In the genomic region with DNA sequence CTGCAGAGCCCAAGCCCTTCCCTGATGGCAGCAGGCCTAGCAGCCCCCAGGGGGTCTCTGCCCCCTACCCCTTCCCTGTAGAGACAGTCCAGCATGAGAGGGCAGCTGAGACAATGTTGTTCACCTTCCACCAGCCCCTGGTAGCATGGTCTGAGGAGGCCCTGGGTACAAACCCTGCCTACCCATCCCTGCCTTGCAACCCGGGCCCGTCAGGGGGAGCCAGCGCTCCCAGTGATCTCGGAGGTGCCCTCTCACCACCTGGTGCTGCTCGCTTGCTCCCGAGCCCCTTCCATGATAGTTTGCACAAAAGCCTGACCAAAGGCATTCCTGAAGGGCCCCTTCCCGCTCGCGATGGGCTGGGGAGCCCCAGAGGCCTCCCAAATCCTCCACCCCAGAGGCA, we compare ENCODE assay signal across 30 mouse cellular contexts. TPM values are rescaled to one million over a fixed set of nuclear protein-coding genes. Genes with fewer than 3 reads are reported as not detected.
A peak's percentile ranks its signal among the peaks of the same experiment; 100 is the strongest.
DNase-seq lines count a peak whose midpoint lies in the region; ATAC-seq and TF ChIP-seq lines count a peak whose summit lies in the region.
"Had no signal": no experiment of that assay in that cellular context is flagged by ENCODE, and none has a peak within 500 bp of the region (broad histone marks: within the 10 kb centered on the region; RNA-seq: fewer than 3 reads in every experiment).

No protein-coding gene starts in this region.

- DNase-seq in cerebellum, adult 11-12 months, result peak; percentile 26
- DNase-seq in cerebellum, postnatal 36 days, result no peak
- no peak for DNase-seq in lung, embryonic 14.5 days
- no peak for DNase-seq in lung, postnatal 14 days
- DNase-seq in spleen, postnatal 10 days (ENCODE audit: low spot score in 2 of 2), result peak; percentile 11 to 26
- DNase-seq in spleen, postnatal 14 days (ENCODE audit: low spot score in 2 of 2), result no peak
- DNase-seq in limb, embryonic 10.5 days (ENCODE audit: low spot score), result no peak
- no peak for DNase-seq in gastrocnemius, postnatal 10 days
- DNase-seq: adrenal gland, adult 8-10 months; adrenal gland, postnatal 25 days; B cell, adult 2 months; cerebellum, adult 11 months; cerebellum, adult 8-10 months; gastrocnemius, postnatal 14 days; heart, adult 11 months; heart, postnatal 10 days; heart, postnatal 36 days had no signal

- no peaks in the 10 kb centered on the region for H3K9me3 ChIP-seq in lung, embryonic 14.5 days (ENCODE audit: low read depth, low read length)
- H3K9me3 ChIP-seq in limb, embryonic 10.5 days (replicated peaks), result no peaks in the 10 kb centered on the region
- H3K9me3 ChIP-seq: embryonic facial prominence, embryonic 12.5 days; embryonic facial prominence, embryonic 15.5 days; forebrain, embryonic 12.5 days; G1E; heart, embryonic 12.5 days; heart, embryonic 15.5 days; hindbrain, embryonic 10.5 days; hindbrain, embryonic 13.5 days; intestine, embryonic 15.5 days had no signal

- no peaks in the 10 kb centered on the region for H3K36me3 ChIP-seq in lung, embryonic 14.5 days (ENCODE audit: insufficient read depth)
- no peaks in the 10 kb centered on the region for H3K36me3 ChIP-seq in limb, embryonic 10.5 days
- H3K36me3 ChIP-seq: embryonic facial prominence, embryonic 12.5 days; embryonic facial prominence, embryonic 15.5 days; forebrain, embryonic 12.5 days; G1E; heart, embryonic 12.5 days; heart, embryonic 15.5 days; hindbrain, embryonic 10.5 days; hindbrain, embryonic 13.5 days; intestine, embryonic 15.5 days had no signal

- TF ChIP-seq CTCF in lung, embryonic 14.5 days (IDR thresholded peaks at IDR 0.05; ENCODE audit: low read depth), result peak; percentile 10; the same call in 1 of the 2 replicates

- no peak overlapping the region for H3K4me3 ChIP-seq in lung, embryonic 14.5 days (ENCODE audit: low read depth, low read length)
- H3K4me3 ChIP-seq in limb, embryonic 10.5 days, result no peak overlapping the region
- H3K4me3 ChIP-seq: embryonic facial prominence, embryonic 12.5 days; embryonic facial prominence, embryonic 15.5 days; forebrain, embryonic 12.5 days; heart, embryonic 12.5 days; heart, embryonic 15.5 days; hindbrain, embryonic 10.5 days; hindbrain, embryonic 13.5 days; intestine, embryonic 15.5 days had no signal

- no peak overlapping the region for H3K27ac ChIP-seq in lung, embryonic 14.5 days (ENCODE audit: low read depth)
- H3K27ac ChIP-seq in limb, embryonic 10.5 days, result peak overlapping the region; percentile 31; the same call in 1 of the 2 replicates
- H3K27ac ChIP-seq: embryonic facial prominence, embryonic 12.5 days; embryonic facial prominence, embryonic 15.5 days; forebrain, embryonic 12.5 days; heart, embryonic 15.5 days; hindbrain, embryonic 13.5 days; intestine, embryonic 15.5 days had no signal

- H3K9ac ChIP-seq in lung, embryonic 14.5 days, result no peak overlapping the region
- H3K9ac ChIP-seq: embryonic facial prominence, embryonic 12.5 days; embryonic facial prominence, embryonic 15.5 days; forebrain, embryonic 12.5 days; heart, embryonic 12.5 days; heart, embryonic 15.5 days; hindbrain, embryonic 13.5 days; intestine, embryonic 15.5 days had no signal

- 47% methylated on average over 9 of the region's 9 CpGs for WGBS in lung, embryonic 14.5 days
- 61% methylated on average over 9 of the region's 9 CpGs for WGBS in limb, embryonic 10.5 days

- H3K4me2 ChIP-seq in lung, embryonic 14.5 days, result no peak overlapping the region
- H3K4me2 ChIP-seq: embryonic facial prominence, embryonic 12.5 days; embryonic facial prominence, embryonic 15.5 days; forebrain, embryonic 12.5 days; heart, embryonic 12.5 days; heart, embryonic 15.5 days; hindbrain, embryonic 13.5 days; intestine, embryonic 15.5 days had no signal

- H3K4me1 ChIP-seq in lung, embryonic 14.5 days (ENCODE audit: insufficient read depth), result no peaks in the 10 kb centered on the region
- H3K4me1 ChIP-seq in limb, embryonic 10.5 days, result peaks cover 17% of the 10 kb centered on the region; the same call in 1 of the 2 replicates
- H3K4me1 ChIP-seq: forebrain, embryonic 12.5 days; heart, embryonic 15.5 days; intestine, embryonic 15.5 days had no signal

- no peaks in the 10 kb centered on the region; the same call in 1 of the 2 replicates for H3K27me3 ChIP-seq in lung, embryonic 14.5 days (ENCODE audit: insufficient read depth, low read length)
- peaks cover 49% of the 10 kb centered on the region for H3K27me3 ChIP-seq in limb, embryonic 10.5 days (ENCODE audit: low read depth, poor library complexity, severe bottlenecking)
- H3K27me3 ChIP-seq: Patski had no signal

- no peak for ATAC-seq in lung, embryonic 14.5 days (ENCODE audit: insufficient read depth)
- ATAC-seq: activated CD4-positive, CD25-positive, alpha-beta regulatory T cell, adult 4 months; forebrain, embryonic 16.5 days; hindbrain, embryonic 16.5 days; intestine, embryonic 15.5 days; Patski had no signal

RNA-seq across cellular contexts. Expression of a gene that starts 21.2 kb away (rescaled TPM):
- polyA plus RNA-seq in lung, embryonic 14.5 days (2014; fragmentation: Nextera tagmentation; extraction: Ambion mirVana), result 2.7 and 2.9 TPM in 2 replicates
- 1.3 and 1.5 TPM in 2 replicates for polyA plus RNA-seq in limb, embryonic 10.5 days (2016; fragmentation: Nextera tagmentation; extraction: Ambion mirVana)
- 10 to 100 TPM; 10.6 to 12.8 TPM for total RNA-seq in gastrocnemius, postnatal 10 days (2021)

Comparison
In these comparisons a context has a peak if more than half of its experiments do, and no peak if none do; other contexts are left out.
1. DNase-seq: peak in cerebellum, adult 11-12 months (single experiment) and spleen, postnatal 10 days (2 of 2); none in cerebellum, postnatal 36 days (0 of 2), lung, embryonic 14.5 days (single experiment), lung, postnatal 14 days (single experiment), spleen, postnatal 14 days (0 of 2), limb, embryonic 10.5 days (single experiment) and gastrocnemius, postnatal 10 days (single experiment).